Mouse (Mus musculus) liver, adult (tissue): ENCODE measurements around the gene Nt5c1a.

Source experiments
- GATA4 ChIP-seq: IDR thresholded peaks from 2 replicates; pipeline ENCODE4 v1.6.1; 2014; ENCODE audit warnings: mild to moderate bottlenecking, low read length; ENCODE audit not compliant: insufficient replicate concordance

Gene Nt5c1a

DNA sequence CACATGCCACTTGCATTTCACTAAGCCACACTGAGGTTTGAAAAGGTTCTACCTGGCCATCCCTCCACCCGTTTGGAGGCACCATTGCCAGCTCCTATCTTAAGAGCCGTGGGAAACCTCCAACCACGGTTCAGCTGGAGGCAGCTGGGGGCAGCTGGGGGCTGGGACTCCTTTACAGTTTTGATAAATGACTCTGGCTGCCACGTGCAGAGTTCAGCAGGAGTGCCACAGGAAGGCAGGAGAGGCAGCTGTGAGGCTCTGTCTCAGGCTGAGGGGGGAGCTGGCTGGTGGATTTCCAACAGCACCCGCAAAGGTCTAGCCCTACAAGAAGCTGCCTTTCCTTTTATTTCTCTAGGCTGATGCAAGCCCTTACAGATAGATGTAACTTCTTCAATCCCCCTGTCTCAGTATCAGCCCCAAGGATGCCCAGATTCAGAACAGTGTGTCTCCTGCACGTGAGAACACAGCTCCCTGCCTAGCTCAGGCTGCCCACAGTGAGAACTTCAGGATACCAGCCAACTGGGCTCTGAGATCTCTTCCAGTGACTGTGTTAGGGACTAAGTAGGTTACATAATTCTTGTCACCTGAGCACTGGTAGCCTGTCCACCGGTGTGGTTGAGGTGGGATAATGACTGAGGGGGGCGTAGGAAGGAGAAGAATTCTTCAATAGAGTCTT, 58.9 kb downstream of the Nt5c1a start:
- TF ChIP-seq GATA4, result no peak

GRCm38 (mm10) chr4:123261721-123262401, 60.6 kb downstream of the Nt5c1a start, which contains the start of gene Pabpc4:
Gene Pabpc4 (plus strand): TSS chr4:123262351.
- TF ChIP-seq GATA4, result no peak
